Mouse (Mus musculus): ENCODE measurements at regions not wholly inside any gene's neighbourhood (a gene's known extent, or its start where the extent isn't known, plus 50 kb on each side); places are given as distances from the start of the nearest gene placed in this dataset.

- no peak for DNase-seq (ENCODE audit: extremely low spot score in 1 of 2, low spot score in 1 of 2)
These were observed 66.4 kb upstream of the Plcz1 start for GRCm38 (mm10) chr6:140107628-140108027.

DNA sequence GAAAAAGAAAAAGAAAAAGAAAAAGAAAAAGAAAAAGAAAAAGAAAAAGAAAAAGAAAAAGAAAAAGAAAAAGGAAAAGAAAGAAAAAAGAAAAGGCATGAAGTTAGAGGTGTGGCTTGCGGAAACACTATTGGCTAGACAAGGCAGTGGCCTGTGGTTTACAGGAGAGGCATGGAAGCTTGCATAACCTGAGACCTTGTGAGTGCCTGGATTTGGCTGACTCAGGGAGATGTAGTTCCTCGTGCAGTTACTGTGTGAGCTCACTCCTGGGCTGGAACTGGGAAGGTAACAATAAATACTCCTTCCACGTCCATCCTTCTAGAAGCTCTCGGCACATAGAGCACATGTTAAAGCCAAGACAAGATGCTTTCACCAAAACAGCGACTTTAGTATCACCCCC lies 64.9 kb upstream of the Plcz1 start:
- no peak for DNase-seq (ENCODE audit: extremely low spot score in 1 of 2, low spot score in 1 of 2)

DNA sequence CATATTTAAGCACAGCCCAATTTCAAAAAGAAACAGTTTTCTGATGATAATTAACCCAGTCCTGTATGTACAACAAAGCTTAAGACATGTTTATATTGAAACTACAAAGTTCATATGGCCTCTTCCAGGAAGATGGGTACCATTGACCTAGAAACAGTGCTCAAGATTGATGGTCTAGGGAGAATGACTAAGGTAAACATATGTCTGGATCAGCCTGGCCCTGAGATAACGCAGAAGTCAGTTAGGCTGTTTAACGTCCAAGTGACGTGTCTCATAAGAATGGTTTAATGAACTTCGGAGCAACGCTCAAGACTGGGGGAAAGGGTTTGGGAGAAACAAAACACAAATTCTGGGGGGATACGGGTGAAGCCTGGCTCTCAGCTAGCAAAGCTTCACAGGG lies 60.8 kb upstream of the Plcz1 start:
- no peak for DNase-seq (ENCODE audit: extremely low spot score in 1 of 2, low spot score in 1 of 2)

DNA sequence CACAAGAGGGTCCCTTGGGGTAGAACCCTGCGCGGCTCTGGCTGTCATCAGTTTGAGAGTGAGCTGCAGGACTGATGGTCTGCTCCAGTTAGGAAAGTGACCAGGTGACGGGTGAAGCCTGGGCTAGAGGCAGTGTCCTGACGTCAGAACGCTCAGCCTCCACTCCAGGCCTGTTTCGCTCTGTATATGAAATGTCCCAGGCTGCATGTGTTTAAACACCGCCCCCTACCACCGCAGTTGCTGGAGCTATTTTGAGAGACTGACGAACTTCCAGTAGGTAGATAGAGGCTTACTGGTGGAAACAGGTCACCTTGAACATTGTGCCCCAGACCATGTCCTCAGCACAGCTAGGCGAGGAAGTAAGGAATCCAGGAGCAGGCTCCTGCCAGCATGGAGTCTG lies 54.2 kb upstream of the Plcz1 start:
- DNase-seq (ENCODE audit: extremely low spot score in 1 of 2, low spot score in 1 of 2): no peak

Measured in frontal cortex, adult 2 months (tissue).